Mouse (Mus musculus): ENCODE measurements around the gene Pkdcc. TPM values are rescaled to one million over a fixed set of nuclear protein-coding genes. Genes with fewer than 3 reads are reported as not detected.

Gene Pkdcc
- total and polyA plus RNA-seq, 2 experiments from 2014 or later: 4.1 to 57.9 TPM

DNA sequence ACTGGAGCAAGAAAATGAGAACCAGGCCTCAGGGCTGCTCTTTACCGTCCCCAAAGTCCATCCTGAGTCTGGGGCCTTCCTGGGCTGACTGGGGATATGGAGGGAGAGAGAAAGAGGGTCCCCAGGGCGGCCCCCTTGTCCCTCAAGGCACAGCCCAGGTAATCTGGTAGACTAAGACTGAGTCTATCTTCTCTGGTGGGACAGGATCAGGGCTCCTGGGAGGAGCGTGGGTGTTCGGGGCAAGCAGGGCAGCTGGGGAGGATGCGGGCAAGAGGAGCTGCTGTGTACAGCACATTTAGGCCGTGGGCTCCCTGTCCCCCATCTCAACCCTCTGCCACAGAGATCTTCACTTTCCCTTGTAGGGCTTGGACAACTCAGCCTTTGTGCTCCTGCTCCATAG is 3.6 kb downstream of the Pkdcc start:
- no peak for TF ChIP-seq CTCF (IDR thresholded peaks at IDR 0.05; ENCODE audit: low read depth)
- Histone ChIP-seq H3K4me3 (ENCODE audit: low read depth, low read length) (no peak overlapping the region), H3K27me3 (ENCODE audit: insufficient read depth, low read length) (no peaks in the 10 kb centered on the region)

DNA sequence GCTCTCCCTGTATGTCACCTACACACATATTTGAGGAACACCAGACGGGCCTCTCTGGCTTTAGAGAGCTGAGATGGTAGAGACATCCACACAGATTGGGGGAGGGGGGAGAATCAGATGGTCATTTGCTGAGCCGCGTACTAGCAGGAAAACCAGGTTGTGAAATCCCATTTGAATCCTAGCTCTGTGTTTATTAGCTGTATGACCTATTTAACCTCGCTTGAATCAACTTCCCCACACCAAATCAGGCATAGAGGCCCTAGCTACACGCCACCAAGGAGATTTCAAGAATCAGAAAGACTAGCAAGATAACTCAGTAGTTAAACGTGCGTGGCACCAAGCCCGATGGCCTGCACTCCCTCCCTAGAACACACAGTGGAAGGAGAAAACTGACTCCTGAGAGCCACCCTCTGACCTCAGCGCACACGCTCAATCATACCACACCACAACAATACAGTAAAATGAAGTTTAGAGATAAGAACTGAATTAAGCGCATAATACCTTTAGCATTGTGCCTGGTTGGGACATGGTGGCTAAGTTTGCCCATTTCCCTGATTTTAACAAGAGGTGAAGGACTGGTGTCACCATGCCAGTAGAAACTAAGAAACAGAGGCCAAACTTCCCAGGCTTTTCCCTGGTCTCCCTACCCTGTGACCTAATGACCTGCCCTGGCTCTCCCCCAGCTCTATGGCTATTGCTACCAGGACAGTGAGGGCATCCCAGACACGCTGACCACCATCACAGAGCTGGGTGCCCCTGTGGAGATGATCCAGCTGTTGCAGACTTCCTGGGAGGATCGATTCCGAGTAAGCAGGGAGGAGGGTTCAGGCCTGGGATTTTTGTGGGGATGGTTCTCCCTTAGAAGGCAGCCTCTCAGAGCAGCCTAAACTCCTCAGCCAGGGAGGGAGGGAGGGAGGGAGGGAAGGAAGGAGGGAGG is 4.5 kb downstream of the Pkdcc start:
- H3K36me3 ChIP-seq (ENCODE audit: insufficient read depth): peaks cover 9% of the 10 kb centered on the region; the same call in 1 of the 2 replicates
- no peak overlapping the region; the same call in 1 of the 2 replicates for H3K4me2 ChIP-seq (ENCODE audit: low read depth)
- H3K27me3 ChIP-seq (ENCODE audit: insufficient read depth, low read length): no peaks in the 10 kb centered on the region
- no peaks in the 10 kb centered on the region for H3K9me3 ChIP-seq (ENCODE audit: low read length)
- H3K9ac ChIP-seq: no peak overlapping the region
- H3K27ac ChIP-seq (ENCODE audit: low read depth, low read length): no peak overlapping the region
- 66% methylated on average over 14 of the region's 14 CpGs for WGBS
- ATAC-seq (no peak), DNase-seq (no peak)
- no peak for TF ChIP-seq CTCF (IDR thresholded peaks at IDR 0.05; ENCODE audit: low read depth)
- no peak overlapping the region for H3K4me3 ChIP-seq (ENCODE audit: low read depth, low read length)
- peaks cover 29% of the 10 kb centered on the region for H3K4me1 ChIP-seq (ENCODE audit: insufficient read depth)

More for the DNA sequence above, 3.6 kb downstream of the Pkdcc start:
- H3K27ac ChIP-seq (ENCODE audit: low read depth, low read length): 0 out of 2 replicates have a peak overlapping the region, but pooled peaks have one; percentile 5
- peaks cover 29% of the 10 kb centered on the region for H3K4me1 ChIP-seq (ENCODE audit: insufficient read depth)
- H3K36me3 ChIP-seq (ENCODE audit: insufficient read depth): 0 out of 2 replicates have a peak, but pooled peaks cover 3% of the 10 kb centered on the region
- ATAC-seq (no peak), DNase-seq (no peak)
- no peaks in the 10 kb centered on the region for H3K9me3 ChIP-seq (ENCODE audit: low read length)
- WGBS: 51% methylated on average over 6 of the region's 6 CpGs
- peak overlapping the region; percentile 96 for H3K4me2 ChIP-seq (ENCODE audit: low read depth)
- no peak overlapping the region for H3K9ac ChIP-seq

DNA sequence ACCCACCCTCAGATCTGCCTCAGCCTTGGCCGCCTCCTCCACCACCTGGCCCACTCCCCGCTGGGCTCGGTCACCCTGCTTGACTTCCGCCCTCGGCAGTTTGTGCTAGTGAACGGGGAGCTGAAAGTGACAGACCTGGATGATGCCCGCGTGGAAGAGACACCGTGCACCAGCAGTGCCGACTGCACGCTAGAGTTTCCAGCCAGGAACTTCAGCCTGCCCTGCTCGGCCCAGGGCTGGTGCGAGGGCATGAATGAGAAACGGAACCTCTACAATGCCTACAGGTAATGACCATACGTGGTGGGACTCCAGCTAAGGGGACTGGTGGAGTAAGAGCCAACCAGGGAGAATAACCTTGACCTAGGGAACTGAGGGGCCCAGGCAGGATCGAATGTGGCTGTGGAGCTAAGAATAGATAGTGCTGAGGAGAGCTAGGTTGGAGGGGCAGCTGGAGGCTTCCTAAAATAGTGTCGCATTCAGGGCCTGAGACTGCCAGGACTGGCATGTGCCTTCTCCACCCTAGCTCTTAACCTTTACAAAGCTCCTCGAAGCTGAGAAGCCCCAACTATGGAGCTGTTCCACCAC is 6.0 kb downstream of the Pkdcc start:
- H3K4me1 ChIP-seq (ENCODE audit: insufficient read depth): peaks cover 28% of the 10 kb centered on the region
- H3K4me3 ChIP-seq (ENCODE audit: low read depth, low read length): no peak overlapping the region
- no peak overlapping the region for H3K4me2 ChIP-seq (ENCODE audit: low read depth)
- H3K36me3 ChIP-seq (ENCODE audit: insufficient read depth): peaks cover 12% of the 10 kb centered on the region; the same call in 1 of the 2 replicates
- DNase-seq: no peak
- ATAC-seq: no peak
- H3K9me3 ChIP-seq (ENCODE audit: low read length): no peaks in the 10 kb centered on the region
- 87% methylated on average over 18 of the region's 18 CpGs for WGBS
- no peak overlapping the region for H3K27ac ChIP-seq (ENCODE audit: low read depth, low read length)
- no peak for TF ChIP-seq CTCF (IDR thresholded peaks at IDR 0.05; ENCODE audit: low read depth)
- H3K27me3 ChIP-seq (ENCODE audit: insufficient read depth, low read length): no peaks in the 10 kb centered on the region
- H3K9ac ChIP-seq: no peak overlapping the region

DNA sequence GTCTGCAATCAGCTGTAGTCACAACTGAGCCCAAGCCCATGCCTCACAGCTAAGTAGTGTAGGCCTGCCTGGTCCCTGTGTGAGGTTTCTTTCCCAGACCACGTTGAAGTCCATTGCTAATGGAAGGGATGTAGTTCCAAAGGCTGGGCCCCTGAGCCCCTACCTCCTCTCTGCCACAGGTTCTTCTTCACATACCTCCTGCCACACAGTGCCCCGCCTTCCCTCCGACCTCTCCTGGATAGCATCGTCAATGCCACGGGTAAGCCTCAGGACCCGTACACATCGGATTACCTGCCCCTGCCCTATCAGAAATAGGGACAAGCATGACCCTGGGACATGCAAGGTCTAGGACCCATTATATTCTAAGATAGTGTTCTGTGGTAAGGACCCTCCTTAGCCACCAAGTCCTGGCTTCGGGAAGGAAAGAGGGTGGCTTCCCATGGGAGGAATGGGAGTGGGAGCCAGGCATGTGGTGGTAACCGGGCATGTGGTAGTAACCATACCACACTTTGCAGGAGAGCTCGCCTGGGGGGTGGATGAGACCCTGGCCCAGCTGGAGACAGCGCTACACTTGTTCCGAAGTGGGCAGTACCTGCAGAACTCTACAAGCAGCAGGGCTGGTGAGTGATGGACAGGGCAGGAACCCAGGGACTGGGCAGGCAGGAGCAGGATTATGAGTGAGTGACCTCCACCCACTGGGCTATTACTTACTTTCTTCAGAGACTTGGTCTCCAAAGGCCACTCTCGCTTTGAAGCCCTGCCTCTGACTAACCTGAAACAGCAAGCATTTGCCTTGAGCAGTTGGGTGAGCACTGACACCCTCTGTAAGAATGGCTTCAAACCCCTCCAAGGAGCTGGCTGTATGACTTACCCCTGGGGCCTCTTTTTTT is 6.8 kb downstream of the Pkdcc start:
- DNase-seq: no peak
- Histone ChIP-seq H3K9ac (no peak overlapping the region), H3K4me2 (ENCODE audit: low read depth) (no peak overlapping the region), H3K9me3 (ENCODE audit: low read length) (no peaks in the 10 kb centered on the region), H3K4me1 (ENCODE audit: insufficient read depth) (peaks cover 21% of the 10 kb centered on the region), H3K27ac (ENCODE audit: low read depth, low read length) (no peak overlapping the region), H3K27me3 (ENCODE audit: insufficient read depth, low read length) (no peaks in the 10 kb centered on the region), H3K4me3 (ENCODE audit: low read depth, low read length) (no peak overlapping the region), H3K36me3 (ENCODE audit: insufficient read depth) (peaks cover 12% of the 10 kb centered on the region; the same call in 1 of the 2 replicates)
- WGBS: 85% methylated on average over 13 of the region's 13 CpGs
- no peak for ATAC-seq
- TF ChIP-seq CTCF (IDR thresholded peaks at IDR 0.05; ENCODE audit: low read depth): no peak

DNA sequence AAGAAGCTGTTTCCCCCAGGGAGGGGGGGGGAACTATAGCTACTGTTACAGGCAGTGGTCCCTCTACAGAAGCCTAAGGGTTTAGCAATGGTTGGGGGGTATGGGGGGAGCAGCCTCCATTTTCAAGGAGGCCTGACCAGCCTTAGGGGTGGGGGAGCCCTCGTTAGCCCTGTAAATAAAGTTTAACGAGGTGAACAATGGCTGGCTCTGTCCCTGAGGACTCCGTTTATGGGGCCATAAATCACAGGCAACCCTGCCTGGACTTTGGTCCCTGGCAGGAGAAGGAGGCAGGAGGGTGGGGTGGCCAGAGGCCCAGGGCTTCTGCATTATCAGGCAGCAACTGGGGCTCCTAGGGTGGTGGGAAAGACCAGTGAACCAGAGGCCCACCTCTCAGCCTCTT is 7.6 kb downstream of the Pkdcc start:
- Histone ChIP-seq H3K27ac (ENCODE audit: low read depth, low read length) (no peak overlapping the region), H3K4me3 (ENCODE audit: low read depth, low read length) (no peak overlapping the region), H3K9me3 (ENCODE audit: low read length) (no peaks in the 10 kb centered on the region), H3K4me2 (ENCODE audit: low read depth) (no peak overlapping the region), H3K27me3 (ENCODE audit: insufficient read depth, low read length) (no peaks in the 10 kb centered on the region), H3K4me1 (ENCODE audit: insufficient read depth) (peaks cover 15% of the 10 kb centered on the region), H3K36me3 (ENCODE audit: insufficient read depth) (peaks cover 12% of the 10 kb centered on the region; the same call in 1 of the 2 replicates), H3K9ac (no peak overlapping the region)
- TF ChIP-seq CTCF (IDR thresholded peaks at IDR 0.05; ENCODE audit: low read depth): no peak
- no peak for ATAC-seq
- WGBS: 26% methylated on average over 3 of the region's 3 CpGs
- DNase-seq: no peak

DNA sequence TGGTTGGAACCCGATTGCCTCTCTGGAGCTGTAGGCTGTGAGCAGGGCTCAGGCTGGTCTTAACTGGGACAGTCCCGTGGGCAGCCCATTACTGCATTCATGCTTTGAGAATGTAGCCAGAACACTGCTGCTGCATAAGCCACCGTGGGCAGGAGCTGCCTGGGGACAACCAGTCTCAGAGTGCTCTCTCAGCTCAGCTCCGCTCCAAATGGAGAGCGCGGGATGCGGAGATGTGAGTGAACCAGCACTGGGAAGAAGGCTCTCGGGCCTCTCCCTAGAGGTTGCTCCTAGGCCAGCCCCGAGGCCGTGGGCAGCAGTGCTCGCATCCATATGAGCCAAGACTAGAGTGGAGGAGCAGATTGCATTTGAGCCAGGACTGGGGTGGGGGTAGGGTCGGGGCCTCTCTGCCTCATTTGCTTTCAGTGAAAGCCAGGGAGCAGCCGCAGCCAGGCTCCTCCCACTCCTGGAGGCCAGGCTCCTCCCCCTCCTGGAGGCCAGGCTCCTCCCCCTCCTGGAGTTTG is 9.4 kb downstream of the Pkdcc start:
- 53% methylated on average over 13 of the region's 13 CpGs for WGBS
- TF ChIP-seq CTCF (IDR thresholded peaks at IDR 0.05; ENCODE audit: low read depth): no peak
- Histone ChIP-seq H3K9ac (no peak overlapping the region), H3K27ac (ENCODE audit: low read depth, low read length) (no peak overlapping the region), H3K4me3 (ENCODE audit: low read depth, low read length) (no peak overlapping the region), H3K27me3 (ENCODE audit: insufficient read depth, low read length) (no peaks in the 10 kb centered on the region), H3K9me3 (ENCODE audit: low read length) (no peaks in the 10 kb centered on the region), H3K4me2 (ENCODE audit: low read depth) (no peak overlapping the region), H3K36me3 (ENCODE audit: insufficient read depth) (peaks cover 12% of the 10 kb centered on the region; the same call in 1 of the 2 replicates), H3K4me1 (ENCODE audit: insufficient read depth) (peaks cover 1% of the 10 kb centered on the region; the same call in 1 of the 2 replicates)
- DNase-seq: no peak
- ATAC-seq: peak; percentile 58

Measured in forebrain, postnatal 0 days (tissue).